Mouse (Mus musculus) right cerebral cortex, postnatal 10 days (tissue): ENCODE results near the gene Tomm20.
"Not testable (repeated sequence)": the region's sequence is repeated elsewhere in the genome, so short reads cannot be mapped to it uniquely, and the experiment has no call there.

Experiments
- DNase-seq, 2 experiments: peaks; one replicate each; pipeline ENCODE4 v3.0.0; 2021; ENCODE audit warnings: low spot score in 2 of 2

The Tomm20 gene

GRCm38 (mm10) chr8:126884202-126884926 is 61.3 kb downstream of the Tomm20 start:
- DNase-seq, result peak; percentile 66 to 74

- no peak for DNase-seq
Observed at GRCm38 (mm10) chr8:126883752-126884151, 61.9 kb downstream of the Tomm20 start.

- DNase-seq, result not testable (repeated sequence)
Observed at GRCm38 (mm10) chr8:126882586-126882985, 63.1 kb downstream of the Tomm20 start.

GRCm38 (mm10) chr8:126881641-126882140 is 64.0 kb downstream of the Tomm20 start:
- no peak for DNase-seq
